Mouse (Mus musculus): ENCODE results near the gene Pi4kb. TPM values are rescaled to one million over a fixed set of nuclear protein-coding genes. Genes with fewer than 3 reads are reported as not detected.
"Not testable (repeated sequence)": the region's sequence is repeated elsewhere in the genome, so short reads cannot be mapped to it uniquely, and the experiment has no call there.

The Pi4kb gene
- not detected in 2 replicates for polyA plus RNA-seq (2012; ENCODE audit: insufficient read depth, insufficient read length, low replicate concordance, missing spikeins)

- 0% methylated on average over 57 of the region's 57 CpGs for WGBS
Measured at GRCm38 (mm10) chr3:94974528-94975422, at the start of gene Pi4kb. Gene Pi4kb, plus strand, starts transcription at chr3:94974731.

GRCm38 (mm10) chr3:94926301-94926736 is 48.2 kb upstream of the Pi4kb start:
- H3K4me3 ChIP-seq (ENCODE audit: insufficient read depth, low read depth, low read length); H3K4me1 ChIP-seq (ENCODE audit: control insufficient read depth, insufficient read depth, low read length); H3K27ac ChIP-seq (ENCODE audit: insufficient read depth, low read depth, low read length): not testable (repeated sequence)
- 65% methylated on average over 4 of the region's 4 CpGs for WGBS

More at GRCm38 (mm10) chr3:94974528-94975422, at the start of gene Pi4kb:
- 0 out of 2 replicates have a peak, but pooled peaks cover 2% of the 10 kb centered on the region for H3K4me1 ChIP-seq (ENCODE audit: control insufficient read depth, insufficient read depth, low read length)
- peak within 1 kb of the TSS; percentile 66 for H3K4me3 ChIP-seq (ENCODE audit: insufficient read depth, low read depth, low read length)
- peak within 1 kb of the TSS; percentile 84 for H3K27ac ChIP-seq (ENCODE audit: insufficient read depth, low read depth, low read length)
- peak; percentile 60; the same call in 1 of the 2 replicates for TF ChIP-seq POLR2A (IDR thresholded peaks at IDR 0.05; ENCODE audit: insufficient read depth, low read depth, low read length)
- TF ChIP-seq CTCF (IDR thresholded peaks at IDR 0.05; ENCODE audit: insufficient read depth, low read depth, low read length) = 0 out of 2 replicates have a peak, but pooled peaks have one; percentile 28

- H3K4me1 ChIP-seq (ENCODE audit: control insufficient read depth, insufficient read depth, low read length); H3K4me3 ChIP-seq (ENCODE audit: insufficient read depth, low read depth, low read length); H3K27ac ChIP-seq (ENCODE audit: insufficient read depth, low read depth, low read length): not testable (repeated sequence)
- WGBS = 93% methylated on average over 4 of the region's 4 CpGs
Measured at GRCm38 (mm10) chr3:94928979-94929378, 45.6 kb upstream of the Pi4kb start.

- 64% methylated on average over 7 of the region's 7 CpGs for WGBS
- not testable (repeated sequence) for H3K27ac ChIP-seq (ENCODE audit: insufficient read depth, low read depth, low read length); H3K4me3 ChIP-seq (ENCODE audit: insufficient read depth, low read depth, low read length); H3K4me1 ChIP-seq (ENCODE audit: control insufficient read depth, insufficient read depth, low read length)
Measured at GRCm38 (mm10) chr3:94930386-94931266, 43.9 kb upstream of the Pi4kb start.

GRCm38 (mm10) chr3:94931427-94932082 is 43.0 kb upstream of the Pi4kb start:
- H3K4me3 ChIP-seq (ENCODE audit: insufficient read depth, low read depth, low read length); H3K27ac ChIP-seq (ENCODE audit: insufficient read depth, low read depth, low read length); H3K4me1 ChIP-seq (ENCODE audit: control insufficient read depth, insufficient read depth, low read length): not testable (repeated sequence)
- WGBS = 93% methylated on average over 10 of the region's 10 CpGs

- H3K27ac ChIP-seq (ENCODE audit: insufficient read depth, low read depth, low read length); H3K4me1 ChIP-seq (ENCODE audit: control insufficient read depth, insufficient read depth, low read length); H3K4me3 ChIP-seq (ENCODE audit: insufficient read depth, low read depth, low read length): not testable (repeated sequence)
- 47% methylated on average over 2 of the region's 2 CpGs for WGBS
Measured at GRCm38 (mm10) chr3:94932279-94932678, 42.3 kb upstream of the Pi4kb start.

GRCm38 (mm10) chr3:94932809-94933564 is 41.5 kb upstream of the Pi4kb start, which contains the start of gene Selenbp1:
Gene Selenbp1, plus strand, starts transcription at chr3:94933056.
- Histone ChIP-seq H3K4me3 (ENCODE audit: insufficient read depth, low read depth, low read length) (peak within 1 kb of the TSS; percentile 38), H3K27ac (ENCODE audit: insufficient read depth, low read depth, low read length) (peak within 1 kb of the TSS; percentile 42; the same call in 1 of the 2 replicates), H3K4me1 (ENCODE audit: control insufficient read depth, insufficient read depth, low read length) (peaks cover 7% of the 10 kb centered on the region)
- TF ChIP-seq CTCF (IDR thresholded peaks at IDR 0.05; ENCODE audit: insufficient read depth, low read depth, low read length) (no peak), POLR2A (IDR thresholded peaks at IDR 0.05; ENCODE audit: insufficient read depth, low read depth, low read length) (0 out of 2 replicates have a peak, but pooled peaks have one; percentile 20)
- 21% methylated on average over 16 of the region's 16 CpGs for WGBS

- H3K4me1 ChIP-seq (ENCODE audit: control insufficient read depth, insufficient read depth, low read length); H3K27ac ChIP-seq (ENCODE audit: insufficient read depth, low read depth, low read length); H3K4me3 ChIP-seq (ENCODE audit: insufficient read depth, low read depth, low read length): not testable (repeated sequence)
- no CpG with 5 or more reads among the region's 2 CpGs for WGBS
Measured at GRCm38 (mm10) chr3:94933604-94934003, 40.9 kb upstream of the Pi4kb start.

- not testable (repeated sequence) for H3K4me1 ChIP-seq (ENCODE audit: control insufficient read depth, insufficient read depth, low read length); H3K27ac ChIP-seq (ENCODE audit: insufficient read depth, low read depth, low read length); H3K4me3 ChIP-seq (ENCODE audit: insufficient read depth, low read depth, low read length)
- WGBS = over 99% methylated on average over 3 of the region's 3 CpGs
Measured at GRCm38 (mm10) chr3:94934564-94934963, 40.0 kb upstream of the Pi4kb start.

GRCm38 (mm10) chr3:94935332-94935731 is 39.2 kb upstream of the Pi4kb start:
- H3K4me3 ChIP-seq (ENCODE audit: insufficient read depth, low read depth, low read length); H3K27ac ChIP-seq (ENCODE audit: insufficient read depth, low read depth, low read length); H3K4me1 ChIP-seq (ENCODE audit: control insufficient read depth, insufficient read depth, low read length): not testable (repeated sequence)
- 91% methylated on average over 3 of the region's 3 CpGs for WGBS

- H3K27ac ChIP-seq (ENCODE audit: insufficient read depth, low read depth, low read length); H3K4me3 ChIP-seq (ENCODE audit: insufficient read depth, low read depth, low read length); H3K4me1 ChIP-seq (ENCODE audit: control insufficient read depth, insufficient read depth, low read length): not testable (repeated sequence)
- WGBS = 85% methylated on average over 5 of the region's 5 CpGs
Measured at GRCm38 (mm10) chr3:94936147-94936546, 38.4 kb upstream of the Pi4kb start.

- H3K27ac ChIP-seq (ENCODE audit: insufficient read depth, low read depth, low read length); H3K4me3 ChIP-seq (ENCODE audit: insufficient read depth, low read depth, low read length); H3K4me1 ChIP-seq (ENCODE audit: control insufficient read depth, insufficient read depth, low read length): not testable (repeated sequence)
- WGBS = 96% methylated on average over 7 of the region's 7 CpGs
Measured at GRCm38 (mm10) chr3:94937194-94937593, 37.3 kb upstream of the Pi4kb start.

Data from olfactory bulb, adult 2 months (tissue).